Mouse (Mus musculus) neural tube, embryonic 11.5 days (tissue): Measurements from ENCODE around the gene Rasl11b. TPM values are rescaled to one million over a fixed set of nuclear protein-coding genes. Genes with fewer than 3 reads are reported as not detected.
A peak's percentile ranks its signal among the peaks of the same experiment; 100 is the strongest.

Experiments used
- ATAC-seq: fragments of 200-750 bp; cut with Nextera tagmentation; 2 replicates; pipeline ENCODE4 v1.8.0; 2017; ENCODE audit warnings: moderate number of reproducible peaks, mild to moderate bottlenecking, moderate TSS enrichment, moderate library complexity; ENCODE audit not compliant: insufficient read depth, low FRiP score, low TSS enrichment
- DNase-seq: peaks from one replicate; pipeline ENCODE4 v3.0.0-alpha.2; 2015; ENCODE audit warnings: low spot score
- H3K27ac ChIP-seq: fragments of 300-500 bp; sonication (generic); 2 replicates; pipeline ENCODE4 v1.5.1; 2014; ENCODE audit warnings: low read depth, mild to moderate bottlenecking, low read length
- H3K27me3 ChIP-seq: fragments of 300-500 bp; sonication (generic); 2 replicates; pipeline ENCODE4 v1.6.1; 2014; ENCODE audit warnings: mild to moderate bottlenecking, low read length, mixed read lengths; ENCODE audit not compliant: control insufficient read depth, insufficient read depth
- H3K36me3 ChIP-seq: fragments of 300-500 bp; sonication (generic); 2 replicates; pipeline ENCODE4 v1.6.1; 2014; ENCODE audit warnings: mild to moderate bottlenecking, low read length, moderate library complexity, mixed read lengths; ENCODE audit not compliant: control insufficient read depth, insufficient read depth
- H3K4me1 ChIP-seq: fragments of 300-500 bp; sonication (generic); 2 replicates; pipeline ENCODE4 v1.6.1; 2014; ENCODE audit warnings: low read length, mixed read lengths; ENCODE audit not compliant: control insufficient read depth, insufficient read depth
- H3K4me2 ChIP-seq: fragments of 300-500 bp; sonication (generic); 2 replicates; pipeline ENCODE4 v1.6.1; 2014; ENCODE audit warnings: low read depth, mild to moderate bottlenecking, moderate library complexity
- H3K4me3 ChIP-seq: fragments of 300-500 bp; sonication (generic); 2 replicates; pipeline ENCODE4 v1.5.1; 2014; ENCODE audit warnings: low read depth, low read length
- H3K9ac ChIP-seq: fragments of 300-500 bp; sonication (generic); 2 replicates; pipeline ENCODE4 v1.6.1; 2014; ENCODE audit warnings: mild to moderate bottlenecking, low read length
- H3K9me3 ChIP-seq: fragments of 300-500 bp; sonication (generic); 2 replicates; pipeline ENCODE4 v1.6.1; 2016; ENCODE audit warnings: low read length; ENCODE audit not compliant: control insufficient read depth
- WGBS: fragments of 180-500 bp; shearing (Covaris S2); extraction: QIAGEN DNeasy Blood & Tissue Kit; methylation state at CpG from one replicate; pipeline ENCODE4 v1.1.7; 2014; 5-methylcytosine and 5-hydroxymethylcytosine counted together
- polyA plus RNA-seq: library from polyadenylated mRNA; unstranded; fragments of >200 nt; fragmentation: Nextera tagmentation; extraction: Ambion mirVana; gene quantifications from 2 replicates; pipeline ENCODE4 v1.2.1, GENCODE M21; 2014

Rasl11b gene
- polyA plus RNA-seq = 38.7 and 41.3 TPM in 2 replicates

DNA sequence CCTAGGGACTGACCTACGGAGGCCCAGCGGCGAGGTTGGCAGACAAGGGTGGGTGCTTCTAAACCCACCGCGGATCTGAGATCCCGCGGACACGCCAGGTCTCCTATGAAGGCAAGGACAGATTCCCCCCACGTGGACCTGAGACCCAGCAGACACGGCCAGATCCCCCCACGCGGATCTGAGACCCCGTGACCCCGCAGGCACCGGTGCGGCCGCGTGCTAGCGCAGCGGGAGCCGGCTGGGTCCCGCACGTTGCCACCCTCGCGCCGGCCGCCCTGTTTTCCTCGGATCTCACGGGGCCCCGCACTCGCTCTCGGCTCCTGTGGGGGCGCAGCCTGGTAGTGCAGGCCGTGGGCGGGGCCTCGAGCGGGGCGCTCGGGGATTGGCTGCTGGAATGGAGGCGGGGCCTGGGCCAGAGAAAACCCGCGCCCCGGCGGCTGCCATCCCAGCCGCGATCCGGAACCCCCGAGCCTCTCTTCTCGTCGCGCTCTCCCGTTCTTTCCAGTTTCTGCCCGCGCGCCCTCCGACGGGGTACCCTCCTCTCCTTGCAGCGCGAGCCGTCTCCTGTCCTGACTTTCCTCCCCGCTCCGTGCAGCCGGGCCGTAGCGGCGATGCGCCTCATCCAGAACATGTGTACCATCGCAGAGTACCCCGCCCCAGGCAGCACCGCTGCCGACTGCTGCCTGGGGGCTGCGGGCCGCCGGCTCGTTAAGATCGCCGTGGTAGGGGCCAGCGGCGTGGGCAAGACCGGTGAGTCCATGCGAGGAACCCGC lies at the start of gene Rasl11b:
Gene Rasl11b, plus strand, starts transcription at position 446 of the 773 bp plus-strand sequence.
- H3K9ac ChIP-seq = peak within 1 kb of the TSS; percentile 87
- no peaks in the 10 kb centered on the region for H3K27me3 ChIP-seq
- H3K4me2 ChIP-seq = peak within 1 kb of the TSS; percentile 87
- peaks cover 25% of the 10 kb centered on the region for H3K4me1 ChIP-seq
- peak; percentile 93 for ATAC-seq
- no peaks in the 10 kb centered on the region for H3K9me3 ChIP-seq
- peak within 1 kb of the TSS; percentile 79 for H3K27ac ChIP-seq
- WGBS = under 1% methylated on average over 73 of the region's 82 CpGs
- DNase-seq = peak; percentile 96
- peaks cover 12% of the 10 kb centered on the region for H3K36me3 ChIP-seq
- H3K4me3 ChIP-seq = peak within 1 kb of the TSS; percentile 90

DNA sequence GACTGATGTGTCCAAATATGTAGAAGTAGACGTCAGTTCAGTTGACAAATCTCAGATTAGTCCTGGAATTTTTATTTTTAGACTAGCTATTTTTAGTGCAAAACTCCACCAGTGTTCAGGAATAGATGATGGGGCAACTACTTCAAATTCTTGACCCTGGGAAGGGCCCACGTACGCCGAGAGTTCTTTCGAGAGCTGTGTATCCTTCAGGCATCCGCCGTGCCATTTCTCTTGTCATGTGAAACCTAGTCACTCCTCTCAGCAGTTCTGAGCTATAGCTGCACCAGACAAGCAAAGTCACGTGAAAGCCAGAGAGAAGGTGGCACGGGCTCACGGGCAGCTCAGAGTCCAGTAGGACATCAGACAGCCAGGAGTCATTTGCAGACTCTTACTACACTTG lies 47.5 kb upstream of the Rasl11b start:
- H3K4me2 ChIP-seq = no peak overlapping the region
- H3K27me3 ChIP-seq = no peaks in the 10 kb centered on the region
- no peaks in the 10 kb centered on the region for H3K36me3 ChIP-seq
- H3K9me3 ChIP-seq = no peaks in the 10 kb centered on the region
- no peak overlapping the region for H3K9ac ChIP-seq
- H3K4me3 ChIP-seq = no peak overlapping the region
- 93% methylated on average over 10 of the region's 10 CpGs for WGBS
- DNase-seq (no peak), ATAC-seq (no peak)
- H3K4me1 ChIP-seq = no peaks in the 10 kb centered on the region
- H3K27ac ChIP-seq = no peak overlapping the region

DNA sequence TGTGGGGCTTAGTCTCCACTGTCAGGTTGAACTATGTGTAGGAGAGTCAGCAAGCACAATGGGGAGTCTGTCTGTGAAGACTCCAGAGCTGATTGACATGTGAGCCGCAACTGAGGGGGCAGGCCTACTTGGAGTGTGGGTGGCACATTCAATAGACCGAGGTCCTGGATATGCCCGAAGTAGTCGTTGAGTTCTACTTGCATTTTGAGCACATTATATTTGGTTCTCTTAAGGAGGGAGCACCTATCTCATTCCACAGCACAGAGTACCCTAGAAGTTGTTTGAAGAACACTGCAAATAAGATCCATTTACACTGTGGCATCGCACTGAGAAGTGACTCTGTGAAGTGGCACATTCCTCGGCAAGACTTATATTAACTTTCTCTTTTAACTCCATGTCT lies 45.1 kb upstream of the Rasl11b start:
- no peaks in the 10 kb centered on the region for H3K9me3 ChIP-seq
- no peak for DNase-seq

DNA sequence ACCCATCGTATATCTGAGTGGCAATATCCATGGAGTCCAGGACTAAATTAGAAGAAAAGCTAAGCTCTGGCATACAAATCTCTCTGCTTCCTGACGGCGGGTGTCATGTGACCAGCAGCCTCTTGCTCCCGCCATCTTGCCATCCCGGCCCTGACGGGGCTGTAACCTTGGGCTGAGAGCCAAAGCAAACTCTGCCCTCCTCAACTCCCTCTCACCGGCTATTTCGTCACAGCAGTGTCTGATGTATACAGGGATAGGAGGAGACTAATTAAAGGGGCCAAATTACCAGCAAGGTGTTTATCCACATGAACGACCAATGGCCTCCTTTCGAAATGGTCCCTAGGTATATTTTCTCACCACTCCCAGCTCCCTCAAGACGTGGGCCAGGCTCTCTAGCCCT lies 43.3 kb upstream of the Rasl11b start:
- WGBS = 87% methylated on average over 11 of the region's 11 CpGs

More for the DNA sequence above, 45.1 kb upstream of the Rasl11b start:
- no peak for ATAC-seq
- Histone ChIP-seq H3K4me2 (no peak overlapping the region), H3K27ac (no peak overlapping the region), H3K36me3 (no peaks in the 10 kb centered on the region), H3K9ac (no peak overlapping the region), H3K4me1 (no peaks in the 10 kb centered on the region), H3K4me3 (no peak overlapping the region), H3K27me3 (no peaks in the 10 kb centered on the region)
- 89% methylated on average over 6 of the region's 6 CpGs for WGBS

DNA sequence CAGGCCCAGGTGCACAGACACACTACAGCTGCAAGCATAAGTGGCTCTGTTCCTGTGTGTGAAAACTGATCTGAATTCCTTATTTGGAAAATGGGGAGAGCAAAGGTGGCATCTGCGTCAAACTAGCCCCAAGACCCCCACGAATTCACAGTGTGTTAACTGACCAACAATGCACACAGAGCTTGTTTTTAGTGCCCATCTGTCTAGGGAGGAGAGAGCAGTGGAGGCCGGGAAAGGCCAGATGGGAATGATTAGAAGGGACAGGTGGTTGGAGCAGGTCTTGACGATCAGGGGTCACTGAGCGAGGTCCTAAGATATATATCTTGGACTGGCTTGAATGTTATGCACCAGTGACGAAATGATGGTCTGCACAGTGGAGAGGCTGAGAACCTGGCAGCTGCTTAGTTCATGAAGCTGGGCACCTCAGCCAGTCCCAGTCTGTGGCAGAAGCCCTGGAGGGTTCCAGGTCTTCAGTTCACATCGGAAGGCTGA lies 39.2 kb upstream of the Rasl11b start:
- H3K9me3 ChIP-seq = no peaks in the 10 kb centered on the region
- no peak overlapping the region for H3K4me2 ChIP-seq
- no peak overlapping the region for H3K4me3 ChIP-seq
- no peak overlapping the region for H3K27ac ChIP-seq
- H3K9ac ChIP-seq = no peak overlapping the region
- no peaks in the 10 kb centered on the region for H3K36me3 ChIP-seq
- H3K4me1 ChIP-seq = peaks cover 3% of the 10 kb centered on the region; the same call in 1 of the 2 replicates
- peak; percentile 45 for DNase-seq
- H3K27me3 ChIP-seq = no peaks in the 10 kb centered on the region
- 30% methylated on average over 7 of the region's 7 CpGs for WGBS
- ATAC-seq = peak; percentile 71; the same call in 1 of the 2 replicates

More for the DNA sequence above, 43.3 kb upstream of the Rasl11b start:
- peaks cover 3% of the 10 kb centered on the region; the same call in 1 of the 2 replicates for H3K4me1 ChIP-seq
- ATAC-seq (no peak), DNase-seq (no peak)
- no peak overlapping the region for H3K9ac ChIP-seq
- no peak overlapping the region for H3K27ac ChIP-seq
- no peaks in the 10 kb centered on the region for H3K9me3 ChIP-seq
- no peak overlapping the region for H3K4me3 ChIP-seq
- H3K36me3 ChIP-seq = no peaks in the 10 kb centered on the region
- H3K4me2 ChIP-seq = no peak overlapping the region
- H3K27me3 ChIP-seq = no peaks in the 10 kb centered on the region

DNA sequence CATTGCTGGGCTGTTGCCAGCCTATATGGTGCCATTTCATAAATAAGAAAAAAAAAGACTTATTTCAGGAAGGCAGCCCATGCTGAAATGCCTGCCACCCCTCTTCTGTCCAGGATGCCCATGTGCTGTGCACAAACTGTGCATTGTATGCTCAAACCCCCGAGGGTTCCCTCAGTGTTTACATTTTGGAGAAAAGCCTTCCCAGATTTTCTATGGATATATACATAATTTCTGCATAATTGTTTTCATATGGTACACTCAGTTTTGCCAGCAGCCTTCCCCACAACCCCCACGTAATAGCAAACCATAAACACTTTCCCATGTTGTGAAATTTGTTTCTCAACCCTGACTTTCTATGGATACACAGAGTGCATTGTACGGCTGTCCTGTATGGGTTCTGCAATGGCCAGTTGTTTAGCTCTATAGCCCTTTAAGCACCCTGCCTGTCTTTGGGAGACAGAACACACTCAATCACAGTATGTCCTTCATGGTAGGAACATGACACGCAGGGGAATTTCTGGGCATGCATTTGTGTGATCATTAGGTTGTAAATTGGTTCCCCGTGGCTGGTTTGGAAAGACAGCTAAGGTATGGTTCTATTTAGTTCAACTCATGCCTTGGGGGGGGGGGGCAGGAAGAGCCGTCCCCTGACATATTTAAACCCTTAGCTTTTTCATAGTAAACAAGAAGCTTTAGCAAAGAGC lies 36.0 kb upstream of the Rasl11b start:
- Histone ChIP-seq H3K9me3 (no peaks in the 10 kb centered on the region), H3K4me3 (no peak overlapping the region), H3K27me3 (no peaks in the 10 kb centered on the region), H3K4me2 (no peak overlapping the region), H3K36me3 (no peaks in the 10 kb centered on the region), H3K9ac (no peak overlapping the region), H3K4me1 (peaks cover 9% of the 10 kb centered on the region; the same call in 1 of the 2 replicates), H3K27ac (no peak overlapping the region)
- 80% methylated on average over 6 of the region's 6 CpGs for WGBS
- ATAC-seq (no peak), DNase-seq (no peak)

DNA sequence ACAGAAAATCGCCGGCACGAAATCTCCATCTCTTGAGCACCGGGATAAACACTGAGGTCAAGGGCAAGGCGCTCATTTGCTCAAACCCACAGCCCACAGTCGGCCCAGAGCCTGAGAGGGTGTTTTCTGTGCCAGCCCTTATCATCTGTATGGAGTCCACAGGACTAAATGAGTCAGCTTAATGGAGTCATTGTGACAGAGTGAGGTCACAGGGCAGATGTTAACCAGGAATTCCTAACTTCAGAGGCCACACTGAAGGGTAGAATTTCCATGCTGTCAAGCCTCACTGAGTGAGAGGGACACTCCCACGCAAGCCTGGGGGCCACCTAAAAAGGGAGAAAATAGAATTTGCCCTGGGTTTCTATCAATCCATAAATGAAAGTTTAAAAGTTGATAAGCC lies 35.2 kb upstream of the Rasl11b start:
- H3K36me3 ChIP-seq = no peaks in the 10 kb centered on the region
- DNase-seq (no peak), ATAC-seq (no peak)
- H3K9ac ChIP-seq = no peak overlapping the region
- H3K4me1 ChIP-seq = peaks cover 9% of the 10 kb centered on the region; the same call in 1 of the 2 replicates
- H3K27me3 ChIP-seq = no peaks in the 10 kb centered on the region
- H3K27ac ChIP-seq = no peak overlapping the region
- H3K9me3 ChIP-seq = no peaks in the 10 kb centered on the region
- H3K4me3 ChIP-seq = no peak overlapping the region
- 65% methylated on average over 7 of the region's 7 CpGs for WGBS
- no peak overlapping the region for H3K4me2 ChIP-seq

DNA sequence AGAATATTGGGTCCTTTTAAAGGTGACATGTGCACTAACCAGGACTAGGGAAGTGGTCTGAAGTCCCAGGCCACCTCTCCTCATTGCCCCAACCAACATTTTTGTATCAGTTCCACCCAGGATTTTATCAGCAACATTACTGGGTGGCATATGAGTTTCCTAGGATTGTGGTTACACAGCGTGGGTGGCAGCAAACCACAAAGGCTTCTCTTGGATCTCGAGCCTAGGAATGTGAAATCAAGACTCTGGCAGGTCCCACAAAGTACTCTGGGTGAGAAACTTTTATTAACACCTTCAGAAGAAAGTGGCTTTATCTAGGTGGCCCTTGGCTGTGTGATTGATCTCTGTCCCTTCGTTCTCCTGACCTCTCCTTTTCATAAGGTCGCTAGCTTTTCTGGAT lies 34.7 kb upstream of the Rasl11b start:
- ATAC-seq = no peak
- H3K4me2 ChIP-seq = no peak overlapping the region
- H3K4me3 ChIP-seq = no peak overlapping the region
- H3K36me3 ChIP-seq = no peaks in the 10 kb centered on the region
- no peak overlapping the region for H3K9ac ChIP-seq
- H3K4me1 ChIP-seq = peaks cover 9% of the 10 kb centered on the region; the same call in 1 of the 2 replicates
- no peaks in the 10 kb centered on the region for H3K9me3 ChIP-seq
- DNase-seq = no peak
- no peaks in the 10 kb centered on the region for H3K27me3 ChIP-seq
- WGBS = 74% methylated on average over 4 of the region's 4 CpGs
- no peak overlapping the region for H3K27ac ChIP-seq
